Mouse (Mus musculus): ENCODE measurements at regions not wholly inside any gene's neighbourhood (a gene's known extent, or its start where the extent isn't known, plus 50 kb on each side); places are given as distances from the start of the nearest gene placed in this dataset.

GRCm38 (mm10) chr11:40469080-40469705, 225.8 kb downstream of the Mat2b start:
- TF ChIP-seq CTCF (IDR thresholded peaks at IDR 0.05; ENCODE audit: borderline replicate concordance, insufficient read depth, low read depth, low read length) (peak; percentile 36; the same call in 1 of the 2 replicates), POLR2A (IDR thresholded peaks at IDR 0.05; ENCODE audit: borderline replicate concordance, insufficient read depth, low read length) (no peak)
